Mouse (Mus musculus): ENCODE results near the gene Dhh. TPM values are rescaled to one million over a fixed set of nuclear protein-coding genes. Genes with fewer than 3 reads are reported as not detected.
"Not testable (repeated sequence)": the region's sequence is repeated elsewhere in the genome, so short reads cannot be mapped to it uniquely, and the experiment has no call there.

Dhh gene
- polyA plus RNA-seq, 1 experiment, result 2.6 TPM

- Histone ChIP-seq H3K4me1 (replicated peaks; ENCODE audit: control insufficient read depth, insufficient read depth, low read length) (peaks cover 14% of the 10 kb centered on the region), H3K27me3 (ENCODE audit: control insufficient read depth, insufficient read depth, low read length) (no peaks in the 10 kb centered on the region), H3K36me3 (ENCODE audit: control insufficient read depth, insufficient read depth, low read length) (peaks cover 8% of the 10 kb centered on the region; the same call in 1 of the 2 replicates), H3K27ac (ENCODE audit: control insufficient read depth, insufficient read depth, low read length) (peak within 1 kb of the TSS; percentile 80), H3K4me3 (ENCODE audit: control insufficient read depth, insufficient read depth, low read length) (peak within 1 kb of the TSS; percentile 83)
- WGBS, result under 1% methylated on average over 58 of the region's 58 CpGs
- peak; percentile 86 for DNase-seq
- TF ChIP-seq POLR2A (IDR thresholded peaks at IDR 0.05; ENCODE audit: control insufficient read depth, extremely low read depth, insufficient read depth, low read length, poor library complexity), result peak; percentile 69
- TF ChIP-seq CTCF (IDR thresholded peaks at IDR 0.05; ENCODE audit: borderline replicate concordance, control insufficient read depth, extremely low read depth, insufficient read depth, low read length, poor library complexity), result 0 out of 2 replicates have a peak, but pooled peaks have one; percentile 30
Measured at GRCm38 (mm10) chr15:98934217-98934839, 36.0 kb upstream of the Dhh start, which contains the start of gene Tuba1b. Tuba1b (minus strand) TSS chr15:98934565.

DNA sequence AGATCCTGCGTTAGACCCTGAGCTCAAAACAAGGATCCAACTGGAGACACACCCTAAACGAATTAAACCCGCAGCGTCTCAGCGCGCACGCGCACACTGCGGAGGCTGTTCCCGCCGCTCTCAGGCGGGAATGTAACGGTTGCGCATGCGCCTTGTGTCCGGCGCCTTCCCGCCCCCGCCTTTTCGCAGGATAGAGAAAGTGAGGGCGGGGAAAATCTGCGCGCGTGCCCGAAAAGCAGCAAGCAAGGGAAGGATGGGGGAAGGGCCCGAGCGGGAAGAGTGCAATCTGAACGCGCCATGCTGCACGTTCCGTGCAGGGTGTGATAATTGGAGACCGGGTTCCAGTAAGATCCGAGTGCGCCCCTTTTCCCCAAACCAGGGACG lies 35.5 kb upstream of the Dhh start:
- Histone ChIP-seq H3K4me3 (ENCODE audit: control insufficient read depth, insufficient read depth, low read length) (peak overlapping the region; percentile 83), H3K27me3 (ENCODE audit: control insufficient read depth, insufficient read depth, low read length) (no peaks in the 10 kb centered on the region), H3K27ac (ENCODE audit: control insufficient read depth, insufficient read depth, low read length) (peak overlapping the region; percentile 80), H3K36me3 (ENCODE audit: control insufficient read depth, insufficient read depth, low read length) (peaks cover 8% of the 10 kb centered on the region; the same call in 1 of the 2 replicates), H3K4me1 (replicated peaks; ENCODE audit: control insufficient read depth, insufficient read depth, low read length) (peaks cover 14% of the 10 kb centered on the region)
- under 1% methylated on average over 35 of the region's 35 CpGs for WGBS
- TF ChIP-seq CTCF (IDR thresholded peaks at IDR 0.05; ENCODE audit: borderline replicate concordance, control insufficient read depth, extremely low read depth, insufficient read depth, low read length, poor library complexity) (peak; percentile 51; the same call in 1 of the 2 replicates), POLR2A (IDR thresholded peaks at IDR 0.05; ENCODE audit: control insufficient read depth, extremely low read depth, insufficient read depth, low read length, poor library complexity) (peak; percentile 64)
- DNase-seq, result peak; percentile 94

GRCm38 (mm10) chr15:98933004-98933671 lies 34.8 kb upstream of the Dhh start:
- not testable (repeated sequence) for H3K36me3 ChIP-seq (ENCODE audit: control insufficient read depth, insufficient read depth, low read length); H3K27me3 ChIP-seq (ENCODE audit: control insufficient read depth, insufficient read depth, low read length)
- H3K4me3 ChIP-seq (ENCODE audit: control insufficient read depth, insufficient read depth, low read length), result peak overlapping the region; percentile 38
- WGBS, result 4% methylated on average over 8 of the region's 9 CpGs
- peak; percentile 25 for DNase-seq
- peaks cover 18% of the 10 kb centered on the region for H3K4me1 ChIP-seq (replicated peaks; ENCODE audit: control insufficient read depth, insufficient read depth, low read length)
- peak overlapping the region; percentile 40 for H3K27ac ChIP-seq (ENCODE audit: control insufficient read depth, insufficient read depth, low read length)

GRCm38 (mm10) chr15:98930998-98931397 lies 32.7 kb upstream of the Dhh start:
- no peak for TF ChIP-seq POLR2A (IDR thresholded peaks at IDR 0.05; ENCODE audit: control insufficient read depth, extremely low read depth, insufficient read depth, low read length, poor library complexity)
- TF ChIP-seq CTCF (IDR thresholded peaks at IDR 0.05; ENCODE audit: borderline replicate concordance, control insufficient read depth, extremely low read depth, insufficient read depth, low read length, poor library complexity), result no peak
- no peaks in the 10 kb centered on the region for H3K27me3 ChIP-seq (ENCODE audit: control insufficient read depth, insufficient read depth, low read length)
- no peak overlapping the region for H3K4me3 ChIP-seq (ENCODE audit: control insufficient read depth, insufficient read depth, low read length)
- H3K4me1 ChIP-seq (replicated peaks; ENCODE audit: control insufficient read depth, insufficient read depth, low read length), result peaks cover 18% of the 10 kb centered on the region
- no peak for DNase-seq
- no peak overlapping the region for H3K27ac ChIP-seq (ENCODE audit: control insufficient read depth, insufficient read depth, low read length)
- peaks cover 8% of the 10 kb centered on the region; the same call in 1 of the 2 replicates for H3K36me3 ChIP-seq (ENCODE audit: control insufficient read depth, insufficient read depth, low read length)
- WGBS, result 92% methylated on average over 3 of the region's 3 CpGs

GRCm38 (mm10) chr15:98930017-98930734 lies 31.8 kb upstream of the Dhh start:
- H3K4me1 ChIP-seq (replicated peaks; ENCODE audit: control insufficient read depth, insufficient read depth, low read length), result peaks cover 14% of the 10 kb centered on the region
- no peak for TF ChIP-seq POLR2A (IDR thresholded peaks at IDR 0.05; ENCODE audit: control insufficient read depth, extremely low read depth, insufficient read depth, low read length, poor library complexity)
- TF ChIP-seq CTCF (IDR thresholded peaks at IDR 0.05; ENCODE audit: borderline replicate concordance, control insufficient read depth, extremely low read depth, insufficient read depth, low read length, poor library complexity), result no peak
- no peak overlapping the region for H3K4me3 ChIP-seq (ENCODE audit: control insufficient read depth, insufficient read depth, low read length)
- H3K27me3 ChIP-seq (ENCODE audit: control insufficient read depth, insufficient read depth, low read length), result no peaks in the 10 kb centered on the region
- no peak overlapping the region for H3K27ac ChIP-seq (ENCODE audit: control insufficient read depth, insufficient read depth, low read length)
- WGBS, result 73% methylated on average over 8 of the region's 8 CpGs
- no peak for DNase-seq
- H3K36me3 ChIP-seq (ENCODE audit: control insufficient read depth, insufficient read depth, low read length), result peaks cover 8% of the 10 kb centered on the region; the same call in 1 of the 2 replicates

GRCm38 (mm10) chr15:98928598-98929240 lies 30.4 kb upstream of the Dhh start:
- Histone ChIP-seq H3K4me3 (ENCODE audit: control insufficient read depth, insufficient read depth, low read length) (no peak overlapping the region), H3K27ac (ENCODE audit: control insufficient read depth, insufficient read depth, low read length) (no peak overlapping the region), H3K27me3 (ENCODE audit: control insufficient read depth, insufficient read depth, low read length) (no peaks in the 10 kb centered on the region), H3K36me3 (ENCODE audit: control insufficient read depth, insufficient read depth, low read length) (peaks cover 8% of the 10 kb centered on the region; the same call in 1 of the 2 replicates), H3K4me1 (replicated peaks; ENCODE audit: control insufficient read depth, insufficient read depth, low read length) (peaks cover 13% of the 10 kb centered on the region)
- 50% methylated on average over 13 of the region's 13 CpGs for WGBS
- TF ChIP-seq CTCF (IDR thresholded peaks at IDR 0.05; ENCODE audit: borderline replicate concordance, control insufficient read depth, extremely low read depth, insufficient read depth, low read length, poor library complexity) (no peak), POLR2A (IDR thresholded peaks at IDR 0.05; ENCODE audit: control insufficient read depth, extremely low read depth, insufficient read depth, low read length, poor library complexity) (no peak)
- peak; percentile 17 for DNase-seq

Measured in thymus, adult 2 months (tissue).